Mouse (Mus musculus) activated CD4-positive, CD25-positive, alpha-beta regulatory T cell, adult 4 months (primary cell): ENCODE data around the gene Sytl1. TPM values are rescaled to one million over a fixed set of nuclear protein-coding genes. Genes with fewer than 3 reads are reported as not detected.

ENCODE experiments used
- ATAC-seq: one replicate; pipeline ENCODE4 v1.8.0; 2017
- polyA plus RNA-seq, 2 experiments: library from polyadenylated mRNA; unstranded; fragments of 100-300 nt; shearing (Covaris generic); gene quantifications; one replicate each; pipeline ENCODE4 v1.2.1; 2017

Gene Sytl1
- 10 to 100 TPM; 29.6 to 45.6 TPM for polyA plus RNA-seq

DNA sequence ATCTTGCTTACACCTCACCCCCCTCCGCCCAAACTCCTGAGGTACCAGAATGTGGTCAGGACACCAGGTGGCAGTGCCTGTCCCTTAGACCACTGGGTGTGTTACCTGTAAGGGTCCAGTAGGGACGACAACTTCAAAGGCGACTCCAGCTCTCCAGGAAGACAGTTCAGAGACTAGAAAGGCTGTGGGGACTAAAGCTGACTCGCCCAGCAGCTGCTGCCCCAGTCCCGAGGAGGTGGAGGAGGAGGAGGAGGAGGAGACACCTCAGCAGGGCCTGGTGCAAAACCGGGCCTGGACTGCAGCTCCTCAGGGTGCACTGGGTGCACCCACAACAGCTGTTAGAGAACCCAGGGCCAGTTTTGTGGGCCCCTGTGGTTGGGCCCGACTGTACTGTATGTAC, at the start of gene Sytl1:
Gene Sytl1 (minus strand): TSS at position 232 of the 400 bp plus-strand sequence.
- peak; percentile 58 for ATAC-seq

GRCm38 (mm10) chr4:133309948-133310347, 47.0 kb upstream of the Sytl1 start:
- peak; percentile 40 for ATAC-seq

DNA sequence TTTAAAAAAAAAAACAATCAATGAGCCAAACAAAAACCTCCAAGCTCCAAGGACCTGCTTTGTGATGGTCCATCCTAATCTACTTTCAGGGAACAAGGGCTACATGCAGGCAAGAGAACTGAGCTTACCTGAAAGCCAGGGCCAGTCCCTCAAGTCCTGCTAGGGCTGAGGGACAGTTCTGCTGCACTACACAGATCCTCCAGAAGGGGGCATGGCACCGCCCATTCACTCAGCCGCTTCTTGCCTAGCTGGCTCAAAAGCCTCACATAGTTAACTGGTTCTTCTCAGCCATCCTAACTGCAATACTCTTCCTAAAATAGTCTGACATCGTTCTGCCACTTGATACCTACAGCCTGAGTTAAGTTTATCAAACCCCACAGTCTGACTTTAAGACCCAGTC, 44.4 kb upstream of the Sytl1 start:
- ATAC-seq = no peak

DNA sequence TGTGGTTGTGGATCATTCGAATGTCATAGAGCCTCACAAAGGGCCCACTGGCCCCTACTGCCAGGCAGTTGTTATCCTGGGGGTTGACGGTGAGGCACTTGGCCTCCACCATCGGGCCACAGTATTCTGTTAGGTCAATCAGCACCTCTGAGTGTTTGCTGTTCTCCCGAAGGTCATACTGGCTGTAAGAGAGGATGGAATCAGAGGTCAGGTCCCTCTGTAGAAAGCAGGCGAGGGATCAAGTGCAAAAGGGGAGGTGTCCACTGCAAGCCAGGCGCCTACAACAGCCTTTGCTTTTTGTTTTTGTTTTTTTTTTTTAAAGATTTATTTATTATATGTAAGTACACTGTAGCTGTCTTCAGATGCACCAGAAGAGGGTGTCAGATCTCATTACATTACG, 42.9 kb upstream of the Sytl1 start:
- ATAC-seq = no peak

- ATAC-seq = no peak
Observed at GRCm38 (mm10) chr4:133304770-133305169, 41.9 kb upstream of the Sytl1 start.

DNA sequence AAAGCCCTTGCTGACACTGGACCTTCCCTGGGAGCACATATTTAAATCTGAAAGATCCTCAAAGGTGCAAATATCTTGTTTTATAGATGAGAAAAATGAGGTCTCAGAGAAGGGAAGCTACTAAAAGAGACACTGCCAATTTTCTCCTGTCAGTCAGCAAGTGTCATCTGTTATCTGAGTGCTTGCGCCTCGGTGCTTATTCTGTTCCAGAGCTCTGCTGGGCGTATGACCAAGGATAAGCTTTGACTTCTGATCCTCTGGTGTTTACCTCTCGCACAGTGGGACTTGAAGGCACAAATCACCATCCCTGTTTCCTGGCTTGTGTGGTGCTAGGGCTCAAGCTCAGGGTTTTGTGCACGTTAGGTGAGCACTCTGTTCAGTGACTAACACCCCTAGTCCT, 39.8 kb upstream of the Sytl1 start:
- no peak for ATAC-seq

DNA sequence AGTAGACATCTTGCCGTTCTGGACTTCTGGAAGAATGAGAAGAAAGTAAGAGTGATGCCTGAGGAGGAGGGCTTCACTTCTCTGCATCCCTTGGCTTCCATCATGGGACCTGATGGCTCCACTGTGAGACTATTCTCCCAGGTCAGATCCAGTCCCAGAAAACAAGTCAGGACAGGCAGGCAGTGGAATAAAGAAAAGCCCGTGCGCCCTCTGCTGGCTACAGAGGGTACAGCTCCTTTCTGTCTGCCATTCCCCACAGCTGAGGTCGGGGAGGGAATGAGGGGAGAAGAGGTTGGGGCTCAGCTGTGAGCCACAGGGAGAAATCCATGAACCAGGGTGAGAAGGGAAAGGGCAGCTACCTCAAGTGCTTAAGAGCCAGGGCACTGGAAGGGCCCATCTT, 38.9 kb upstream of the Sytl1 start:
- ATAC-seq = no peak

- no peak for ATAC-seq
Observed at GRCm38 (mm10) chr4:133300421-133300820, 37.5 kb upstream of the Sytl1 start.

DNA sequence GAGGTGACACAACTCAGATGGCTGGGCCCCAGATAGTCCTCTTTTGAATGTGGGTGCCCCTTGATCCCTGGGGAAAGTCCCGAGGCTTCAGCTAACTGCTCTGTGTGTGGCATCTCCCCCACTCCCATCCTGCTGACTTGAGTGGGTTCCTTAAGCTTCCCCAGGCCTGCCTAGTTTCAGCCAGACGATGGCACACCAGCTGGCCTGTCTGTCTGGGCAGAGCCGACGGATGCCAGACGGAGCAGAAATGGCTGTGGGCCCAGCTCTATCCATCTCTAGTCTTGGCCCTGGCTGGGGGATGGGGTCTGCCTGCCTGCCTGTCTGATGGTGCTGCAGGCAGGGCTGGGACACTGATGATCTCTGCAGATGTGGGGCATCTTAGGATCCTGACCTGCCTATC, 36.8 kb upstream of the Sytl1 start:
- no peak for ATAC-seq

- no peak for ATAC-seq
Observed at GRCm38 (mm10) chr4:133298516-133299365, 35.8 kb upstream of the Sytl1 start.

DNA sequence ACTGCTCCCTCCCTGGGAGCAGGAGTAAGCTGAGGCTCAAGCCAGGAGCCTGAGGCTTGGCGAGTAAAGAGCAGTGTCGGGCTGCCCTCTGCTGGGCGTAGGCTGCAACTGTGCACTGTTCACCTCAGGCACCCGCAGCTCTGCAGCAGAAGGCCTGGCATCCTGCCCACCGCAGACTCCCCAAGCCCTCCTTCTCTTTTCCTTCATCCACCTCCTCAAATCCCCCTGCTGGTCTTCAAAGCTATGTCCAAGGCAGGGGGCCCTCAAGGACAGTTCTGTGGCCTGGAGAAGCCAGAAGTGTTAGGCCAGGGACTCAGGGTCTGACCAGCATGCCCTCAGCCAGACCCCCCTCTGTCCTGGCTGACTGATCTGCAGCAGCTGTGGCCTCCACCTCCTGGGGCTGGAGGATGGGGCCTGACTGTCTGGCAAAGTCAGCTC, 34.9 kb upstream of the Sytl1 start:
- peak; percentile 77 for ATAC-seq

DNA sequence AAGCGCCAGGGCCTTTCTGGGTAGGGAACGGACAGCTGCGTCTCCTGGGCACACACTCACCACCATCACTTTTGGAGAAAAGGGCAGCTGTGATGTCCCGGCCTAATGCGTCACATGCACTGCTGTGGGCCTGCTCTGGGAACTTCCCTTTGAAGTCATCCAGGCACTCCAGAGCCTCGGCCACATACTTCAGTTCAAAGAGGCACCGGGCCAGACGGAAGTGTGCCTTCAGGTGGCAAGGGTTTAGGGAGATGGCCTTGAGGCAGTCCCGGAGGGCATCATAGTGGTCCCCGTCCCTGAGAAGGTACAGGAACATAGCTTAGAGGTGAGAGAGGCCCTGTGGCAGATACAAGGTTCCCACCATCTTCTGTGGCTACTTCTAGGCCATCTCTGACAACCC, 34.4 kb upstream of the Sytl1 start:
- ATAC-seq = no peak

GRCm38 (mm10) chr4:133294084-133294483, 31.2 kb upstream of the Sytl1 start:
- no peak for ATAC-seq

DNA sequence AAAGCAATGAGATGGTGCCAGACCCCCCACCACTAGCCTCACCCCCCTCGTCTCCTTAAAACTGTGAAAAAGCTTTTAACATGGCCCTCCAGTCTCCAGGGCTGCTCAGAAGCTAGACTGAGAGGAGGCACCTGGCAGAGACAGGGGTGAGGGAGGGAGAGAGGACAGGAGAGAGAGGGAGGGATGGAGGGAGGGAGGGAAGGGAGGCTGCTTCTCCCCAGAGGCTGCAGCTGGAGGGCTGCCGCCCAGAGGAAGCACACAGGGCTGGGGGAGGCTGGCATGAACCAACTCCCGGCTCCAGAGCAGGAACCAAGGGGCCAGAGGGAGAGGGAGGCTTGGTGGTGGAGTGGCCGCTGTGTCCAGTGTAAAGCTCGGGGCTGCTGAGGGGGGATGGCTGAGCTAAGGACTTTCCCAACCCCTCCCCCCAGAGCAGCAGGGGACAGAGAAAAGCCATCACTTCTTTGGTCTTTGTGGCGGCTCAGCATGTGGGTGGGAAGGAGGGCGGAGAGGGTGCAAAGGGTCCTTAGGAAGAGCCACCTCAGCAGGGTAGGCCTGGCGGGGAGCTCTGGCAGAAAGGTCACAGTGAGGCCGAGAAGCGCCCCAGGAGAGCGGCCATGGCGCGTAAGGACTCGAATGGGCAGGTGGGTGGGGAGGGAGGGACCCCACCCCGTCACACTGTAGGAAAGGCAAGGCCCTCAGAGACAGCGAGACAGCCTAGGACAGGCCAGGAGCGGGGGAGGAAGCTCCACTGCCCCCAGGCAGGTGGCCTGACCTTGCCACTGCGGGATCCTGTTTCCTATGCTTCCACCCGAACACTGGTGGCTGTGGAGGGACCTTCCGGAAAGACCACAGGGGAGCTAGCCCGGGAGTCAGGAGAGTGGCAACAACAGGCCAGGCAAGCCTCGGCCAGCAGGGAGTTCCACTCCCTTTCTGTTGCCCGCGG, 30.3 kb upstream of the Sytl1 start:
- ATAC-seq = no peak

DNA sequence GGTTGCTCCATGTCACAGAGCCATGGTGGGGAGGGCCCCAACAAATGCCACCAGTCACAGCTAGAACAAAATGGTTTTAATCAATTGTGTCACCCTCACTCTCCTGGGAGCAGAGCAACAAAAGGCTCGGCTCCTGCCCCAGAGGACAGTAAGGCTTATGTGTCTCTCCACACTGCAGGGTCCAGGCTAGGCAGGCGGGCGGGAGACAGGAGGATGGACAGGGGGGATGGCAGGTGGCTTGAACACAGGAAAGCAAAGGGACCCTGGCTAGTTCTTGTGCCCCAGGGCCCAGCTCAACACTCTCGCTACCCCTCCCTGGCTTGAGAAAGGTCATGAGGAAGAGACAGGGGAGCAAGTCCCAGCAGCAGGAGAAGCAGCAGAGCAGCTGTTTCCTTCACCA, 29.5 kb upstream of the Sytl1 start:
- ATAC-seq = no peak

- ATAC-seq = no peak
Observed at GRCm38 (mm10) chr4:133291255-133291654, 28.3 kb upstream of the Sytl1 start.

GRCm38 (mm10) chr4:133286476-133287077, 23.7 kb upstream of the Sytl1 start:
- ATAC-seq = no peak

DNA sequence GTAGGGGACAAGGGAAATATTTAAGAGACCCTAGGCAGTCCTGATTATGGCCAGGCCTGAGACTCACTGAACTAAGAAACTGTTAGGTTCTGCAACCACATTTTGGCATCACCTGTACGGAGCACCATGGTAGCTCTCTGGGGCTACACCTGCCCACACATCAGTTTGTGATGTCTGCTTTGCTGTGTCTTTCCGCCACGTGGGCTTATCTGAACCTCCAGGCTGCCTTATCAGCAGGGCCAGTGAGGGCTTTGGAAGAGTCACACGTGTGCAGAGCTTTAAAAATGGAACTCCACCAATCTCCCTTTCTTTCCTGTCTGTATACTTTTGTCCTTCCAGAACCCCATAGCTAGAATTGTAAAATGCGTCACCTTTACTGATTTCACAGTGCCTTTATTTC, 23.0 kb upstream of the Sytl1 start:
- no peak for ATAC-seq

DNA sequence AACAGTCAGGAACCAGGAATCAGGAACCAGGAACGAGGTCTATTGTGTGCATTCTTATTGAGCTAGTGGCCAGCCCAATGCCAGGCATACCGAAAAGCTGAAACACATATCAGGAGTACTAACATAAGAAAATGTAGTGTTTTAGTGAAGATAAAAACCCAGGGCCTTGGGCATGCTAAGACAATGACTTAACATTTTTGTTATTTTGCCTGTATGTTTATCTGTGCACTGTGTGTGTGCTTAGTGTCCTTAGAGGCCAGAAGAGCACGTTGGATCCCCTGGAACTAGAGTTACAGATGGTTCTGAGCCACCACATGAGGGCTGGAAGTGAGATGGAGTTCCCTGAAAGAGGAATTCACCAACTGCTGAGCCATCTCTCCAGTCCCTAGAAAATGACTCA, 22.4 kb upstream of the Sytl1 start:
- ATAC-seq = no peak

- ATAC-seq = no peak
Observed at GRCm38 (mm10) chr4:133282656-133283055, 19.7 kb upstream of the Sytl1 start.

GRCm38 (mm10) chr4:133281951-133282481, 19.1 kb upstream of the Sytl1 start:
- no peak for ATAC-seq

DNA sequence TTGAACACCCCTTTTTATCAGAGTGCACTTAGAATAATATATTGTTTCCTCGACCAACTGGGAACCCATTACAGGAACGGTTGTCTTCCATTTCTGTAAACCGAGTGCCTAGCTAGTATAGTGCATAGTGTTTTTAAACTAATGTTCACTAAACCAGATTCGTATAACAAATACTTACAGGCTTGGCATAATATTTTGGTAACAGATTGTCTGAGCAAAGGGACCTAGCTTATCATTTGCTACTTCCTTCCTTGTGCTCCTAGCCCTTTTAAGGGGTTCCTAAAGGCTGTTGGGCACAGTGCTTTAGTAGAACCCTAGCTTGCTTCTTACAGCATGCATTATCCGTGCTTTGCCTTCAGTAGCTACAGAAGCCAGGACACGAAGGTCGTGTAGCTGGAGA, 18.6 kb upstream of the Sytl1 start:
- no peak for ATAC-seq

- no peak for ATAC-seq
Observed at GRCm38 (mm10) chr4:133278482-133278881, 15.6 kb upstream of the Sytl1 start.
